Mouse (Mus musculus) liver, postnatal 0 days (tissue): ENCODE results near the gene Zmynd19. TPM values are rescaled to one million over a fixed set of nuclear protein-coding genes. Genes with fewer than 3 reads are reported as not detected.

Experiments used
- ATAC-seq: fragments of 200-750 bp; cut with Nextera tagmentation; 2 replicates; pipeline ENCODE4 v1.8.0; 2017; ENCODE audit warnings: mild to moderate bottlenecking, moderate library complexity
- DNase-seq: peaks from one replicate; pipeline ENCODE4 v3.0.0-alpha.2; 2016
- H3K27ac ChIP-seq: fragments of 300-500 bp; sonication (generic); 2 replicates; pipeline ENCODE4 v1.5.1; 2014; ENCODE audit warnings: antibody characterized with exemption, moderate library complexity, mild to moderate bottlenecking, low read depth
- H3K27me3 ChIP-seq: fragments of 300-500 bp; sonication (generic); 2 replicates; pipeline ENCODE4 v1.6.1; 2014; ENCODE audit warnings: low read length, control low read depth, mixed read lengths; ENCODE audit not compliant: insufficient read depth
- H3K36me3 ChIP-seq: fragments of 300-500 bp; sonication (generic); replicated peaks from 2 replicates; pipeline ENCODE4 v1.6.1; 2014; ENCODE audit warnings: mild to moderate bottlenecking, control low read depth, low read length, moderate library complexity, mixed read lengths; ENCODE audit not compliant: insufficient read depth
- H3K4me1 ChIP-seq: fragments of 300-500 bp; sonication (generic); 2 replicates; pipeline ENCODE4 v1.6.1; 2014; ENCODE audit warnings: antibody characterized with exemption, mild to moderate bottlenecking, control low read depth; ENCODE audit not compliant: insufficient read depth
- H3K4me2 ChIP-seq: fragments of 300-500 bp; sonication (generic); 2 replicates; pipeline ENCODE4 v1.6.1; 2014; ENCODE audit warnings: low read depth, mild to moderate bottlenecking, low read length, moderate library complexity, mixed read lengths
- H3K4me3 ChIP-seq: fragments of 300-500 bp; sonication (generic); 2 replicates; pipeline ENCODE4 v1.5.1; 2014; ENCODE audit warnings: low read depth, low read length
- H3K9ac ChIP-seq: fragments of 300-500 bp; sonication (generic); replicated peaks from 2 replicates; pipeline ENCODE4 v1.6.1; 2014; ENCODE audit warnings: mild to moderate bottlenecking, moderate library complexity
- H3K9me3 ChIP-seq: fragments of 300-500 bp; sonication (generic); 2 replicates; pipeline ENCODE4 v1.6.1; 2016; ENCODE audit warnings: mild to moderate bottlenecking, control low read depth, low read length, mixed read lengths
- CTCF ChIP-seq: sonication (generic); IDR thresholded peaks from 2 replicates; pipeline ENCODE4 v1.5.1; 2016; ENCODE audit warnings: antibody characterized with exemption, low read depth
- EP300 ChIP-seq: IDR thresholded peaks from 2 replicates; pipeline ENCODE4 v1.6.1; 2016; ENCODE audit warnings: antibody characterized with exemption, low read depth, mild to moderate bottlenecking
- WGBS: fragments of 180-500 bp; shearing (Covaris S2); extraction: QIAGEN DNeasy Blood & Tissue Kit; methylation state at CpG from one replicate; pipeline ENCODE4 v1.1.7; 2014; ENCODE audit not compliant: insufficient replicate concordance; 5-methylcytosine and 5-hydroxymethylcytosine counted together
- polyA plus RNA-seq: library from polyadenylated mRNA; unstranded; fragments of >200 nt; fragmentation: Nextera tagmentation; extraction: Ambion mirVana; gene quantifications from 2 replicates; pipeline ENCODE4 v1.2.1, GENCODE M21; 2015

The Zmynd19 gene
- polyA plus RNA-seq, 1 experiment from 2014 or later: 6.5 TPM

GRCm38 (mm10) chr2:24912189-24912588 is 37.4 kb upstream of the Zmynd19 start:
- no peak for TF ChIP-seq EP300
- no peak for TF ChIP-seq CTCF
- DNase-seq: no peak
- 0 out of 2 replicates have a peak, but pooled peaks cover 4% of the 10 kb centered on the region for H3K36me3 ChIP-seq
- H3K4me2 ChIP-seq: no peak overlapping the region
- no peak overlapping the region for H3K9ac ChIP-seq
- H3K27ac ChIP-seq: no peak overlapping the region
- H3K4me3 ChIP-seq: no peak overlapping the region
- ATAC-seq: no peak
- H3K4me1 ChIP-seq: peaks cover 2% of the 10 kb centered on the region; the same call in 1 of the 2 replicates
- 91% methylated on average over 4 of the region's 4 CpGs for WGBS
- H3K9me3 ChIP-seq: no peaks in the 10 kb centered on the region
- H3K27me3 ChIP-seq: no peaks in the 10 kb centered on the region

GRCm38 (mm10) chr2:24912589-24912988 is 37.0 kb upstream of the Zmynd19 start:
- TF ChIP-seq CTCF (no peak), EP300 (no peak)
- no peak for ATAC-seq
- H3K27ac ChIP-seq: no peak overlapping the region

DNA sequence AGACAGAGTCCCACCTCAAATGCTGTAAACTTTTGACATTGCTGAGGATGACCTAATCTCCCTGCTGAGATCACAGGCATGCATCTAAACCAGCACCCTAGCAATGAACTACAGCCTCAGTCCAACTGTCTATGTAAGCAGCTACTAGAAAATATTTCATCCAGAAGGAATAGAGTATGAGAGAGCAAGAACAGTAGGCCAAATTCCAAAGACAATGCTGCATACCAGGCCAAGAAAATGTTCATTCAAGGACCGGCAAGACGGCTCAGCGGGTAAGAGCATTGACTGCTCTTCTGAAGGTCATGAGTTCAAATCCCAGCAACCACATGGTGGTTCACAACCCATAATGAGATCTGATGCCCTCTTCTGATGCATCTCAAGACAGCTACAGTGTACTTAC is 34.8 kb upstream of the Zmynd19 start:
- H3K36me3 ChIP-seq: 0 out of 2 replicates have a peak, but pooled peaks cover 4% of the 10 kb centered on the region
- TF ChIP-seq EP300: no peak
- TF ChIP-seq CTCF: no peak
- DNase-seq (no peak), ATAC-seq (no peak)
- no peak overlapping the region for H3K4me2 ChIP-seq
- no peak overlapping the region for H3K4me3 ChIP-seq
- no peaks in the 10 kb centered on the region for H3K27me3 ChIP-seq
- peaks cover 15% of the 10 kb centered on the region for H3K4me1 ChIP-seq
- H3K9ac ChIP-seq: no peak overlapping the region
- WGBS: 93% methylated on average over 3 of the region's 3 CpGs
- no peaks in the 10 kb centered on the region for H3K9me3 ChIP-seq
- no peak overlapping the region for H3K27ac ChIP-seq

More at GRCm38 (mm10) chr2:24912589-24912988, 37.0 kb upstream of the Zmynd19 start:
- Histone ChIP-seq H3K9ac (no peak overlapping the region), H3K4me3 (no peak overlapping the region), H3K27me3 (no peaks in the 10 kb centered on the region), H3K36me3 (0 out of 2 replicates have a peak, but pooled peaks cover 4% of the 10 kb centered on the region), H3K4me1 (peaks cover 5% of the 10 kb centered on the region; the same call in 1 of the 2 replicates), H3K4me2 (no peak overlapping the region), H3K9me3 (no peaks in the 10 kb centered on the region)
- no peak for DNase-seq

DNA sequence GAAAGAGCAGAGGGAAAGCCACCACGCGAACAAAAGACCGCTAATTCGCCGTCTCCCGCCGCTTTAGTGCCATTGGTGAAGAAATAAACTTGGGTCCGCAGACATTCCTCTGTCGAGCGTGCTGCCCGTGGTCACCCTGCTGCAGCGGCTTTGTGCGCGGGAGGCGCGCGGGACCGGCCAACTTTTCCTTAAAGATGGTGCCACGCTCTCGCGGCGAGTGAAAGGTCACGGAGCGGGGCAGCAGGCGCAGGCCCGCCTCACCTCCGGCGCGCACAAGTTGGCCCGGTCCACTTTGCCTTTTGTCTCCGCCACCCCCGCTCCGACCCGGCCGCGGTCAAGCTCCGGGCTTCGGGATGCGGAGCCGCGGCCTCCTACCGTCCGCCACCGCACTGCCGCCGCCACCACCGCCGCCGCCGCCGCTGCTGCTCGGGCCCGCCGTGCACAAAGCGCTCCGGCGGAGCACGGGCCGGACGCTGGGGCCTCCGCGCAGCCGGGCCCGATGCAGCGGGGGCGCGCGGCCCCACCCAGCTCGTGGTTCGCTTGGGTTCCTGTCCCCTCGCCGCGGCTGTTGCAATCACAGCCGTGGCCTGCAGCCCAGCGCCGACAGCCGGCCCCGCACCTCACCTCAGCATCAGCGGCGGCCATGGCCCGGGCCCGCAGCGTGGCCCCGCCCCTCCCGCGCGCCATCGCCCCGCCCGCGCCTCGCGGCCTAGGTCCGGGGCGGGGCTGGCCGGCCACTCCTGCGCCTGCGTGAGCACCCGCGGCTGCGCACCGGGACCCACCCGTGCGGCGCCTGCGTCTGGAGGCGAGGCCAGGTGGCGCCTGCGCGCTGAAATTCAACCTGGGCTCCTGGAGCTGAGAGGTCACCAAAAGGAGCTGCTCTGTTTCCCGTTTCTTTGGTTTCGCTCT is 30.4 kb upstream of the Zmynd19 start, which contains the start of gene Ehmt1:
TSS of gene Ehmt1 (minus strand) at position 685 of the 909 bp plus-strand sequence.
- WGBS: under 1% methylated on average over 72 of the region's 112 CpGs

DNA sequence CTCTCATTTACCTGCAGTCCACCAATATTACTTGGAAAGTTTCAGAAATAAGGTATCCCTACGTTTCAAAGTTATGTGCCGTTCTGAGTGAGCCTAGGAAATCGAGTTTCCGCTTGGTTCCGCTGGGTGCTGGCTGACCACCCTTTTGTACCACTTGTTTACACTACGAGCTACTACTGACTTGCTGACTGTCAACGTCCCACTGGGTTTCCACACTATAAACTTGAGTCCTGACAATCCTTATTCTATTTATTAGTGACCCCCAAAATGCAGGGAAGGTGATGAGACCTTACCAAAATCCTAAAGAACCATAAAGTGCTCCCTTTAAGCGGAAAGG is 29.8 kb upstream of the Zmynd19 start:
- Histone ChIP-seq H3K9me3 (no peaks in the 10 kb centered on the region), H3K4me1 (peaks cover 17% of the 10 kb centered on the region), H3K27ac (peak overlapping the region; percentile 89), H3K9ac (peak overlapping the region; percentile 89), H3K4me2 (peak overlapping the region; percentile 95), H3K4me3 (peak overlapping the region; percentile 90), H3K36me3 (no peaks in the 10 kb centered on the region), H3K27me3 (no peaks in the 10 kb centered on the region)
- DNase-seq: no peak
- 7% methylated on average over 8 of the region's 8 CpGs for WGBS
- TF ChIP-seq CTCF (0 out of 2 replicates have a peak, but pooled peaks have one; percentile 0), EP300 (no peak)
- ATAC-seq: peak; percentile 57

More for the DNA sequence above, 30.4 kb upstream of the Zmynd19 start, which contains the start of gene Ehmt1:
- peaks cover 17% of the 10 kb centered on the region for H3K4me1 ChIP-seq
- no peaks in the 10 kb centered on the region for H3K9me3 ChIP-seq
- TF ChIP-seq CTCF (peak; percentile 29; the same call in 1 of the 2 replicates), EP300 (no peak)
- peak; percentile 99 for ATAC-seq
- no peaks in the 10 kb centered on the region for H3K36me3 ChIP-seq
- peak; percentile 95 for DNase-seq
- no peaks in the 10 kb centered on the region for H3K27me3 ChIP-seq
- H3K27ac ChIP-seq: peak within 1 kb of the TSS; percentile 89
- H3K4me2 ChIP-seq: peak within 1 kb of the TSS; percentile 95
- peak within 1 kb of the TSS; percentile 89 for H3K9ac ChIP-seq
- peak within 1 kb of the TSS; percentile 90 for H3K4me3 ChIP-seq

- peak; percentile 67 for TF ChIP-seq CTCF
- TF ChIP-seq EP300: no peak
- Histone ChIP-seq H3K4me3 (no peak overlapping the region), H3K27ac (no peak overlapping the region), H3K27me3 (no peaks in the 10 kb centered on the region), H3K9ac (no peak overlapping the region), H3K4me2 (no peak overlapping the region), H3K9me3 (no peaks in the 10 kb centered on the region), H3K4me1 (peaks cover 11% of the 10 kb centered on the region), H3K36me3 (peaks cover 3% of the 10 kb centered on the region; the same call in 1 of the 2 replicates)
- 54% methylated on average over 2 of the region's 2 CpGs for WGBS
- DNase-seq (no peak), ATAC-seq (no peak)
Measured at GRCm38 (mm10) chr2:24923561-24923960, 26.0 kb upstream of the Zmynd19 start.
